Mouse (Mus musculus) myocyte (in vitro differentiated cells): Measurements from ENCODE around the gene Ankrd33. TPM values are rescaled to one million over a fixed set of nuclear protein-coding genes. Genes with fewer than 3 reads are reported as not detected.

Experiments used
- H3K27me3 ChIP-seq: one replicate; pipeline ENCODE4 v1.6.1; 2011; ENCODE audit not compliant: control insufficient read depth, insufficient read depth, insufficient read length
- H3K36me3 ChIP-seq: one replicate; pipeline ENCODE4 v1.6.1; 2011; ENCODE audit not compliant: control insufficient read depth, insufficient read depth
- H3K4me2 ChIP-seq: one replicate; pipeline ENCODE4 v1.6.1; 2011; ENCODE audit warnings: low read depth, control low read depth
- H3K4me3 ChIP-seq: one replicate; pipeline ENCODE4 v1.5.1; 2011; ENCODE audit warnings: mild to moderate bottlenecking, control low read depth, moderate library complexity
- H3K79me2 ChIP-seq: one replicate; pipeline ENCODE4 v1.6.1; 2011; ENCODE audit not compliant: control insufficient read depth, insufficient read depth
- H3ac ChIP-seq: one replicate; pipeline ENCODE4 v1.6.1; 2011; ENCODE audit not compliant: control insufficient read depth, insufficient read length
- CEBPB ChIP-seq: IDR thresholded peaks from 2 replicates; pipeline ENCODE4 v1.6.1; 2011; ENCODE audit warnings: mild to moderate bottlenecking, moderate library complexity; ENCODE audit not compliant: poor library complexity, insufficient read depth, severe bottlenecking
- E2F4 ChIP-seq: IDR thresholded peaks from one replicate; pipeline ENCODE4 v1.6.1; 2011; ENCODE audit warnings: mild to moderate bottlenecking, control low read depth, moderate library complexity; ENCODE audit not compliant: insufficient read depth
- MAX ChIP-seq: IDR thresholded peaks from one replicate; pipeline ENCODE4 v1.6.1; 2011; ENCODE audit warnings: low read depth, mild to moderate bottlenecking, control low read depth
- MYOD1 ChIP-seq, 3 experiments: IDR thresholded peaks; one replicate each; pipeline ENCODE4 v1.6.1; 2011; ENCODE audit warnings: control low read depth in 2 of 3, low read depth in 2 of 3, mild to moderate bottlenecking in 2 of 3, moderate library complexity in 1 of 3; ENCODE audit not compliant: insufficient read length in 2 of 3, control insufficient read depth in 1 of 3
- MYOG ChIP-seq, 3 experiments: IDR thresholded peaks; one replicate each; pipeline ENCODE4 v1.6.1; 2011; ENCODE audit warnings: control low read depth in 2 of 3, low read depth in 2 of 3, mild to moderate bottlenecking in 2 of 3; ENCODE audit not compliant: insufficient read length in 2 of 3, control insufficient read depth in 1 of 3, insufficient read depth in 1 of 3
- POLR2A ChIP-seq: IDR thresholded peaks from one replicate; pipeline ENCODE4 v1.6.1; 2011; ENCODE audit warnings: low read depth, mild to moderate bottlenecking, control low read depth, moderate library complexity; ENCODE audit not compliant: insufficient read length
- POLR2AphosphoS2 ChIP-seq: IDR thresholded peaks from one replicate; pipeline ENCODE4 v1.6.1; 2011; ENCODE audit warnings: low read depth, control low read depth; ENCODE audit not compliant: insufficient read length
- REST ChIP-seq: IDR thresholded peaks from one replicate; pipeline ENCODE4 v1.6.1; 2011; ENCODE audit warnings: mild to moderate bottlenecking, control low read depth, moderate library complexity; ENCODE audit not compliant: insufficient read depth, insufficient read length
- SRF ChIP-seq: IDR thresholded peaks from one replicate; pipeline ENCODE4 v1.6.1; 2011; ENCODE audit warnings: low read depth; ENCODE audit not compliant: control insufficient read depth, insufficient read length
- TCF12 ChIP-seq: IDR thresholded peaks from one replicate; pipeline ENCODE4 v1.6.1; 2011; ENCODE audit warnings: mild to moderate bottlenecking, control low read depth; ENCODE audit not compliant: poor library complexity, insufficient read depth, severe bottlenecking
- TCF3 ChIP-seq: IDR thresholded peaks from one replicate; pipeline ENCODE4 v1.6.1; 2011; ENCODE audit warnings: low read depth, control low read depth; ENCODE audit not compliant: insufficient read length
- USF1 ChIP-seq: IDR thresholded peaks from one replicate; pipeline ENCODE4 v1.6.1; 2011; ENCODE audit warnings: low read depth, mild to moderate bottlenecking, control low read depth, moderate library complexity
- polyA plus RNA-seq: library from polyadenylated mRNA; unstranded; fragments of >200 nt; fragmentation: generic; extraction: Trizol; gene quantifications from one replicate; pipeline ENCODE4 v1.2.1, GENCODE M21; 2012; ENCODE audit warnings: missing spikeins

The Ankrd33 gene
- polyA plus RNA-seq, 1 experiment: not detected

DNA sequence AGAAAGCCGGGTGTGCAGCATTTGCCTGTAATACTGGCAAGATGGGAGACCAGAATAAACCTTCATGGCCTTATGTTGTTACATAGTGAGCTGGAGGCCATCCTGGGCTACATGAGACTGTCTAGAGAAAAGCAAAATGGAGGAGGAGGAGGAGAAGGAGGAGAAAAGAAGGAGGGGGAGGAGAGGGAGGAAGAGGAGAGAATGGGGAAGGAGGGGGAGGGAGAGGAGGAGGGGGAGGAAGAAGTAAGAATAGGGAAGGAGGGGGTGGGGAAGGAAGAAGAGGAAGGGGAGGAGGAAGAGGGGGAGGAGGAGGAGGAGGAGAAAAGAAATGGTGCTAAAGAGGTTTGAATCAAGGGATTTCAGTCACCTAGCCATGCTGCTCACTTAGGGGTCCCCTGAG, 44.6 kb downstream of the Ankrd33 start:
- H3K36me3 ChIP-seq: no peaks in the 10 kb centered on the region
- H3K4me2 ChIP-seq: no peak overlapping the region
- H3K4me3 ChIP-seq: no peak overlapping the region
- peaks cover 44% of the 10 kb centered on the region for H3K27me3 ChIP-seq
- H3K79me2 ChIP-seq: no peaks in the 10 kb centered on the region
- TF ChIP-seq CEBPB (no peak), TCF3 (no peak), TCF12 (no peak), MYOG (IDR thresholded peaks at IDR 0.05; ENCODE audit: control insufficient read depth in 1 of 3, insufficient read depth in 1 of 3, insufficient read length in 2 of 3, low read depth in 2 of 3) (no peak), E2F4 (no peak)
- no peak overlapping the region for H3ac ChIP-seq

DNA sequence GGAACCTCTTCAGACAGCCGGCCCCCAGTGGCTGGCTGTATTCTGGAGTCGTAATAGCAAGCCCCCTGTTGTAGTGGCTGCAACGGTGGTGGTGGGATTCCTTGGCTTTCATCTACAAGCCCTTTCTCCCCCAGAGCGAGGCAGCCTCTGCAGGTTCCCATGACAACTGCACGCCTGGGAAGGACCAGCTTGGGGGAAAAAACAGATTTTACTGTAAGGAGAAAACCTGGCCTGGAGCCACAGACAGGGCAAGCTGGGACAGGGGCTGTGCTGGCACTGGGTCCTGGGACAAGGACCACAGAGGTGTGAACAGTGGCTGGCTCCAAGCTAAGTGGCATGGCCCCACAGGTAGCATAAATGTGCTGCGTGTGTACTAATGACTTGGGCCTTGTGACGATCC, 45.0 kb downstream of the Ankrd33 start:
- Histone ChIP-seq H3K79me2 (no peaks in the 10 kb centered on the region), H3K27me3 (peaks cover 49% of the 10 kb centered on the region), H3K4me3 (no peak overlapping the region), H3ac (no peak overlapping the region), H3K4me2 (no peak overlapping the region), H3K36me3 (no peaks in the 10 kb centered on the region)
- TF ChIP-seq TCF3 (no peak), SRF (no peak), CEBPB (no peak), MAX (no peak), E2F4 (no peak), MYOG (IDR thresholded peaks at IDR 0.05; ENCODE audit: control insufficient read depth in 1 of 3, insufficient read depth in 1 of 3, insufficient read length in 2 of 3, low read depth in 2 of 3) (no peak), USF1 (no peak), POLR2A (no peak), POLR2AphosphoS2 (no peak), TCF12 (no peak), REST (no peak)

- Histone ChIP-seq H3K79me2 (no peaks in the 10 kb centered on the region), H3K27me3 (peaks cover 53% of the 10 kb centered on the region), H3K4me3 (no peak overlapping the region), H3K4me2 (no peak overlapping the region), H3K36me3 (no peaks in the 10 kb centered on the region), H3ac (no peak overlapping the region)
- no peak for TF ChIP-seq POLR2AphosphoS2
- TF ChIP-seq USF1: no peak
- no peak for TF ChIP-seq MAX
Measured at GRCm38 (mm10) chr15:101161534-101161933, 46.0 kb downstream of the Ankrd33 start.

DNA sequence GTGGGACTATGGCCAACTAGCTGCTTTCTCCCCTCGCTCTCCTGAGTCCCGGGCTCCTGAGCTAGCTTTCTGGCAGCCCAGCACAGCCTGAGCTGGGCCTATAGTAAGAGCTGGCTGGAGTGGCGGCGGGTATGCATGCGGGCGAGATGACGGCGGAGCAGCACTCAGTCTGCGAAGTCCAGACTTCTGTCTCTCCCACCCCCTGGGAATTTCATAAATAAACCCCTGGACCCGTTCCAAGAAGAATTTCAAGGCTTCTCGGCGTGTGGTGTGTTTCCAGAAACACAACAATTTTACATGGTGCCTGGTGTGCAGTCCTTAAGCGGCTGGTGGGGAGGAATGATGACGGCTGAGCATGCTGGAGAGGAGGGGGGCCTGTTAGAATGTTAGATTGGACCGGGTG, 47.5 kb downstream of the Ankrd33 start:
- H3K4me2 ChIP-seq: no peak overlapping the region
- no peak overlapping the region for H3K4me3 ChIP-seq
- H3K27me3 ChIP-seq: peaks cover 55% of the 10 kb centered on the region
- no peaks in the 10 kb centered on the region for H3K36me3 ChIP-seq
- no peaks in the 10 kb centered on the region for H3K79me2 ChIP-seq
- no peak overlapping the region for H3ac ChIP-seq
- no peak for TF ChIP-seq E2F4
- no peak for TF ChIP-seq REST
- no peak for TF ChIP-seq MYOD1 (IDR thresholded peaks at IDR 0.05; ENCODE audit: control insufficient read depth in 1 of 3, insufficient read length in 2 of 3, low read depth in 2 of 3)
- TF ChIP-seq USF1: no peak
- no peak for TF ChIP-seq TCF3
- TF ChIP-seq POLR2AphosphoS2: no peak
- no peak for TF ChIP-seq CEBPB

DNA sequence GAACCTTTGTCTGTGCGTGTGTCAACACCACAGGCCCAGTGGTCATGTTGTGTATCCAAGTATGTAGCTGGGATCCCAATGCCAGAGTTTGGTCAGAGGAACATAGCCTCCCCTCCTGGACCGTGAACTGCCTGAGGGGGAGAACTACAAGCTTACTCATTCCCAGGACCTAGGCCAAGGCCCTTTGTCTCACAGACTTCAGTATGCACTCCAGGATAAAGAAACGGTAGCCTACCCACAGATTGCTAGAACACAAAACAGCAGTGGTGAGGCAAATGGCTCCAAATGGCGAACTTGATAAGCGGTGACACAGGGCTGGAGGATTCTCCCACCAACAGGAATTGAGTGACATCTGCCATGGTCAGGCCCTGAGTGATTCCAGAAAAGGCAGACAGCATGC, 48.3 kb downstream of the Ankrd33 start:
- Histone ChIP-seq H3K36me3 (no peaks in the 10 kb centered on the region), H3K27me3 (peaks cover 57% of the 10 kb centered on the region), H3K79me2 (no peaks in the 10 kb centered on the region), H3K4me3 (no peak overlapping the region), H3K4me2 (no peak overlapping the region), H3ac (no peak overlapping the region)
- TF ChIP-seq SRF: no peak
- TF ChIP-seq USF1: no peak
- TF ChIP-seq REST: no peak
- TF ChIP-seq POLR2A: no peak
- TF ChIP-seq TCF3: no peak
- no peak for TF ChIP-seq E2F4
- TF ChIP-seq MYOG (IDR thresholded peaks at IDR 0.05; ENCODE audit: control insufficient read depth in 1 of 3, insufficient read depth in 1 of 3, insufficient read length in 2 of 3, low read depth in 2 of 3): no peak
- TF ChIP-seq MAX: no peak
- no peak for TF ChIP-seq CEBPB
- TF ChIP-seq MYOD1 (IDR thresholded peaks at IDR 0.05; ENCODE audit: control insufficient read depth in 1 of 3, insufficient read length in 2 of 3, low read depth in 2 of 3): no peak
